Mouse (Mus musculus): ENCODE data around the gene Dlg4.

Dlg4 gene

GRCm38 (mm10) chr11:70016669-70017068 lies at the start of gene Dlg4:
Gene Dlg4 (plus strand): TSS chr11:70016942.
- DNase-seq (ENCODE audit: low spot score), result no peak

- no peak for DNase-seq (ENCODE audit: low spot score)
These were observed 47.9 kb upstream of the Dlg4 start for GRCm38 (mm10) chr11:69968793-69969192.

- DNase-seq (ENCODE audit: low spot score), result no peak
These were observed 46.5 kb upstream of the Dlg4 start for GRCm38 (mm10) chr11:69970222-69970621.

GRCm38 (mm10) chr11:69970775-69971174 lies 46.0 kb upstream of the Dlg4 start:
- DNase-seq (ENCODE audit: low spot score), result no peak

- no peak for DNase-seq (ENCODE audit: low spot score)
These were observed 41.8 kb upstream of the Dlg4 start for GRCm38 (mm10) chr11:69974907-69975306.

GRCm38 (mm10) chr11:69976271-69976670 lies 40.5 kb upstream of the Dlg4 start:
- no peak for DNase-seq (ENCODE audit: low spot score)

GRCm38 (mm10) chr11:69979827-69980195 lies 36.9 kb upstream of the Dlg4 start:
- DNase-seq (ENCODE audit: low spot score), result no peak

- peak; percentile 98 for DNase-seq (ENCODE audit: low spot score)
These were observed 36.3 kb upstream of the Dlg4 start for GRCm38 (mm10) chr11:69980196-69981140.

GRCm38 (mm10) chr11:69981141-69981762 lies 35.5 kb upstream of the Dlg4 start, which contains the start of gene Ctdnep1:
Gene Ctdnep1 (plus strand): TSS chr11:69981156.
- DNase-seq (ENCODE audit: low spot score), result peak; percentile 49

- no peak for DNase-seq (ENCODE audit: low spot score)
These were observed 34.5 kb upstream of the Dlg4 start, which contains the start of gene Elp5 for GRCm38 (mm10) chr11:69982225-69982624. Gene Elp5 (minus strand): TSS chr11:69982517.

- DNase-seq (ENCODE audit: low spot score), result no peak
These were observed 33.9 kb upstream of the Dlg4 start for GRCm38 (mm10) chr11:69982877-69983276.

GRCm38 (mm10) chr11:69983377-69983776 lies 33.4 kb upstream of the Dlg4 start:
- no peak for DNase-seq (ENCODE audit: low spot score)

- DNase-seq (ENCODE audit: low spot score), result no peak
These were observed 32.3 kb upstream of the Dlg4 start for GRCm38 (mm10) chr11:69984431-69984830.

GRCm38 (mm10) chr11:69989949-69990348 lies 26.8 kb upstream of the Dlg4 start:
- DNase-seq (ENCODE audit: low spot score), result no peak

GRCm38 (mm10) chr11:69990850-69991691 lies 25.7 kb upstream of the Dlg4 start, which contains the start of gene Gabarap:
Gene Gabarap (plus strand): TSS chr11:69991143.
- peak; percentile 94 for DNase-seq (ENCODE audit: low spot score)

- no peak for DNase-seq (ENCODE audit: low spot score)
These were observed 25.0 kb upstream of the Dlg4 start for GRCm38 (mm10) chr11:69991711-69992110.

- no peak for DNase-seq (ENCODE audit: low spot score)
These were observed 24.3 kb upstream of the Dlg4 start for GRCm38 (mm10) chr11:69992396-69992795.

- no peak for DNase-seq (ENCODE audit: low spot score)
These were observed 23.8 kb upstream of the Dlg4 start for GRCm38 (mm10) chr11:69992932-69993331.

- DNase-seq (ENCODE audit: low spot score), result no peak
These were observed 22.2 kb upstream of the Dlg4 start for GRCm38 (mm10) chr11:69994401-69995090.

- peak; percentile 96 for DNase-seq (ENCODE audit: low spot score)
These were observed 21.3 kb upstream of the Dlg4 start, which contains the start of gene Phf23 for GRCm38 (mm10) chr11:69995391-69995960. Gene Phf23 (plus strand): TSS chr11:69995777.
